15 mouse cellular contexts compared by ENCODE assay signal in the genomic region with DNA sequence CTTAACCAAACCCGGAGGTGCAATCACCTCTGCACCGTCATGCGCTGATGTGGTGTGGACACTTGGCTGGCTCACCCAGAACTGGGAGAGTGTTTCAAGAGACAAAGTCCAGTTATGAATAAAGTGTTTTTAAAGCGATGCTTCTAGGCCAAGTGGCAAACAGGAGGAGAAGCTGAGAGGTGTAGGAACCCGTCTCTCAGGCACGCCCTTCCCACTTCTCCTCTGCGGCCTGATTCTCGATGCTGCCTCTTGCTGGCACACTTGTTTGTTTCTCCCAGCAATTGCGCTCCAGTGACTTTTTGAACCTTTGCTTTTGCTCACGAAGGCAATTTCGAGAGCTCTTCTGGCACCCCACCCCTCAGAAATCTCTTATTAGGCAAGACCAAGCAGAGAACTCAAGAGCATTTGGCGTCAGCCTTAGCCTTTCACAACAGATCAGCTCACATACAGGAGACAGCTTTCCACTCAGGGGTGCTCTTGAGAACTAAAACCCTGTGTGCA.
DNase-seq lines count a peak whose midpoint lies in the region; ATAC-seq and TF ChIP-seq lines count a peak whose summit lies in the region.
"Had no signal": no experiment of that assay in that cellular context is flagged by ENCODE, and none has a peak within 500 bp of the region (broad histone marks: within the 10 kb centered on the region; RNA-seq: fewer than 3 reads in every experiment).

No protein-coding gene starts in this region.

- no peak overlapping the region for H3K4me3 ChIP-seq in heart, embryonic 10.5 days
- no peak overlapping the region for H3K4me3 ChIP-seq in lung, adult 2 months (replicated peaks; ENCODE audit: extremely low read depth, low read depth, low read length)
- no peak overlapping the region for H3K4me3 ChIP-seq in stomach, postnatal 0 days (ENCODE audit: low read depth, low read length)
- no peak overlapping the region for H3K4me3 ChIP-seq in hindbrain, embryonic 14.5 days (replicated peaks; ENCODE audit: low read length)
- H3K4me3 ChIP-seq: heart, embryonic 12.5 days; neural tube, embryonic 15.5 days had no signal

- peak; percentile 19; the same call in 1 of the 2 replicates for TF ChIP-seq POLR2A in lung, adult 2 months (IDR thresholded peaks at IDR 0.05; ENCODE audit: borderline replicate concordance, extremely low read depth, low read depth, low read length)

- H3K4me1 ChIP-seq in heart, embryonic 10.5 days: peaks cover 3% of the 10 kb centered on the region; the same call in 1 of the 2 replicates
- peaks cover 11% of the 10 kb centered on the region for H3K4me1 ChIP-seq in lung, adult 2 months (ENCODE audit: control insufficient read depth, insufficient read depth, low read length)
- no peaks in the 10 kb centered on the region for H3K4me1 ChIP-seq in stomach, postnatal 0 days (replicated peaks; ENCODE audit: control insufficient read depth, insufficient read depth)
- no peaks in the 10 kb centered on the region for H3K4me1 ChIP-seq in hindbrain, embryonic 14.5 days (replicated peaks; ENCODE audit: control insufficient read depth, insufficient read depth, low read length)

- H3K4me2 ChIP-seq in stomach, postnatal 0 days (replicated peaks; ENCODE audit: low read depth): no peak overlapping the region
- no peak overlapping the region for H3K4me2 ChIP-seq in hindbrain, embryonic 14.5 days (replicated peaks)
- H3K4me2 ChIP-seq: heart, embryonic 12.5 days; neural tube, embryonic 15.5 days had no signal

- H3K27ac ChIP-seq in heart, embryonic 10.5 days: no peak overlapping the region
- H3K27ac ChIP-seq in stomach, postnatal 0 days (replicated peaks): peak overlapping the region; percentile 49; the same call in 1 of the 2 replicates
- H3K27ac ChIP-seq in hindbrain, embryonic 14.5 days: no peak overlapping the region
- H3K27ac ChIP-seq: liver, embryonic 14.5 days; neural tube, embryonic 15.5 days had no signal

- H3K9ac ChIP-seq in stomach, postnatal 0 days (ENCODE audit: low read length): no peak overlapping the region
- H3K9ac ChIP-seq in hindbrain, embryonic 14.5 days: no peak overlapping the region
- H3K9ac ChIP-seq: heart, embryonic 12.5 days; liver, embryonic 14.5 days; neural tube, embryonic 15.5 days had no signal

- WGBS in heart, embryonic 10.5 days: 88% methylated on average over 12 of the region's 12 CpGs
- 59% methylated on average over 12 of the region's 12 CpGs for WGBS in lung, adult 2 months
- WGBS in stomach, postnatal 0 days: 58% methylated on average over 12 of the region's 12 CpGs
- WGBS in hindbrain, embryonic 14.5 days: 84% methylated on average over 12 of the region's 12 CpGs

- H3K9me3 ChIP-seq in heart, embryonic 10.5 days: no peaks in the 10 kb centered on the region
- H3K9me3 ChIP-seq in stomach, postnatal 0 days (ENCODE audit: control insufficient read depth, low read length): no peaks in the 10 kb centered on the region
- no peaks in the 10 kb centered on the region for H3K9me3 ChIP-seq in hindbrain, embryonic 14.5 days (ENCODE audit: control insufficient read depth, low read length)
- H3K9me3 ChIP-seq: heart, embryonic 12.5 days; neural tube, embryonic 15.5 days had no signal

- H3K36me3 ChIP-seq in heart, embryonic 10.5 days: peaks cover 5% of the 10 kb centered on the region; the same call in 1 of the 2 replicates
- no peaks in the 10 kb centered on the region for H3K36me3 ChIP-seq in stomach, postnatal 0 days (ENCODE audit: control insufficient read depth, insufficient read depth, low read length)
- peaks cover 7% of the 10 kb centered on the region; the same call in 1 of the 2 replicates for H3K36me3 ChIP-seq in hindbrain, embryonic 14.5 days (replicated peaks; ENCODE audit: control insufficient read depth, insufficient read depth)
- H3K36me3 ChIP-seq: heart, embryonic 12.5 days had no signal

- peak; percentile 96 for DNase-seq in heart, adult 11 months
- no peak for DNase-seq in heart, embryonic 10.5 days (ENCODE audit: low spot score)
- peak; percentile 19 for DNase-seq in urinary bladder, postnatal 25 days (ENCODE audit: low spot score)
- DNase-seq in urinary bladder, adult 2 months (ENCODE audit: low spot score): no peak
- DNase-seq in lung, adult 2 months: peak; percentile 77
- DNase-seq in stomach, postnatal 0 days (ENCODE audit: low spot score): no peak
- no peak for DNase-seq in hindbrain, embryonic 14.5 days (ENCODE audit: low spot score)
- no peak for DNase-seq in thymus, postnatal 14 days
- DNase-seq: B cell, adult 2 months; cerebellum, adult 11 months; right cerebral cortex, postnatal 25 days had no signal

- no peaks in the 10 kb centered on the region for H3K27me3 ChIP-seq in heart, embryonic 10.5 days (ENCODE audit: insufficient read depth, poor library complexity, severe bottlenecking)
- no peaks in the 10 kb centered on the region for H3K27me3 ChIP-seq in stomach, postnatal 0 days (ENCODE audit: control insufficient read depth, insufficient read depth, low read length)
- H3K27me3 ChIP-seq in hindbrain, embryonic 14.5 days (ENCODE audit: control insufficient read depth, insufficient read depth, low read length): no peaks in the 10 kb centered on the region
- H3K27me3 ChIP-seq: heart, embryonic 12.5 days; neural tube, embryonic 15.5 days had no signal

- TF ChIP-seq EP300 in stomach, postnatal 0 days (optimal IDR thresholded peaks at IDR 0.05): no peak

- no peak for TF ChIP-seq CTCF in lung, adult 2 months (IDR thresholded peaks at IDR 0.05; ENCODE audit: insufficient read depth, low read length)
- TF ChIP-seq CTCF in stomach, postnatal 0 days (IDR thresholded peaks at IDR 0.05; ENCODE audit: low read depth): no peak

- ATAC-seq in stomach, postnatal 0 days (ENCODE audit: low FRiP score, low TSS enrichment): peak; percentile 63
- no peak for ATAC-seq in hindbrain, embryonic 14.5 days (ENCODE audit: low FRiP score)
- ATAC-seq: midbrain, embryonic 16.5 days had no signal

Comparison
In these comparisons a context has a peak if more than half of its experiments do, and no peak if none do; other contexts are left out.
1. DNase-seq: peak in heart, adult 11 months (single experiment), urinary bladder, postnatal 25 days (single experiment) and lung, adult 2 months (single experiment); none in heart, embryonic 10.5 days (single experiment), urinary bladder, adult 2 months (single experiment), stomach, postnatal 0 days (single experiment), hindbrain, embryonic 14.5 days (single experiment) and thymus, postnatal 14 days (single experiment).